Mouse (Mus musculus): ENCODE results near the gene Tmem178b. TPM values are rescaled to one million over a fixed set of nuclear protein-coding genes. Genes with fewer than 3 reads are reported as not detected.

The Tmem178b gene
- not detected in 2 replicates for polyA plus RNA-seq (2016; fragmentation: Nextera tagmentation; extraction: Ambion mirVana)

GRCm38 (mm10) chr6:39872901-39873591 lies at the start of gene Tmem178b:
Gene Tmem178b (plus strand): TSS chr6:39873271.
- H3K4me1 ChIP-seq, result peaks cover 32% of the 10 kb centered on the region
- WGBS, result under 1% methylated on average over 63 of the region's 63 CpGs
- H3K4me3 ChIP-seq, result peak within 1 kb of the TSS; percentile 60
- DNase-seq (ENCODE audit: low spot score), result peak; percentile 64
- H3K9me3 ChIP-seq (replicated peaks), result no peaks in the 10 kb centered on the region
- no peaks in the 10 kb centered on the region for H3K36me3 ChIP-seq
- H3K27ac ChIP-seq, result no peak within 1 kb of the TSS
- H3K27me3 ChIP-seq (ENCODE audit: low read depth, poor library complexity, severe bottlenecking), result peaks cover 72% of the 10 kb centered on the region

DNA sequence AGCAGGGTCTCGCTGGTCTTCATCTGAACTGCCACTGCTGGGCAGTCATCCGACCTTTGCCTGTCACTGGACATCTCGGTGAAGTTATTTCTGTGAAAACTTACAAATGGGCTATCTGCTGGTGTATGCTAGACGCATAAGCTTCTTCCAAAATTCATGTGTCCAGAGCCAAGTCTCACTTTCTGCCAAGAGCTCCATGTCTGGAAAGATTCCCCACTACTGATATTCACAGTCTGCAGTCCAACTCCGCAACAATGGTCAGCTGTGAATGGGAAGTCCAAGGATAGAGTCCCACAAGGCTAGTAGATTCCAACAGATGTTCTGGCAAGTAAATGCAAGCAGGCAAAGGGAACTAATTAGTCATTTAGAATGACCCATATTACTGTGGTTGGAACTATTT lies 44.3 kb upstream of the Tmem178b start:
- Histone ChIP-seq H3K27me3 (ENCODE audit: low read depth, poor library complexity, severe bottlenecking) (no peaks in the 10 kb centered on the region), H3K27ac (no peak overlapping the region), H3K36me3 (no peaks in the 10 kb centered on the region), H3K4me3 (no peak overlapping the region), H3K4me1 (no peaks in the 10 kb centered on the region), H3K9me3 (replicated peaks) (no peaks in the 10 kb centered on the region)
- no peak for DNase-seq (ENCODE audit: low spot score)
- WGBS, result 94% methylated on average over 5 of the region's 5 CpGs

- H3K36me3 ChIP-seq, result no peaks in the 10 kb centered on the region
- no peaks in the 10 kb centered on the region for H3K27me3 ChIP-seq (ENCODE audit: low read depth, poor library complexity, severe bottlenecking)
- WGBS, result 89% methylated on average over 14 of the region's 14 CpGs
- no peaks in the 10 kb centered on the region for H3K9me3 ChIP-seq (replicated peaks)
- no peaks in the 10 kb centered on the region for H3K4me1 ChIP-seq
- no peak for DNase-seq (ENCODE audit: low spot score)
- H3K4me3 ChIP-seq, result no peak overlapping the region
- H3K27ac ChIP-seq, result no peak overlapping the region
Observed at GRCm38 (mm10) chr6:39843698-39844342, 29.3 kb upstream of the Tmem178b start.

DNA sequence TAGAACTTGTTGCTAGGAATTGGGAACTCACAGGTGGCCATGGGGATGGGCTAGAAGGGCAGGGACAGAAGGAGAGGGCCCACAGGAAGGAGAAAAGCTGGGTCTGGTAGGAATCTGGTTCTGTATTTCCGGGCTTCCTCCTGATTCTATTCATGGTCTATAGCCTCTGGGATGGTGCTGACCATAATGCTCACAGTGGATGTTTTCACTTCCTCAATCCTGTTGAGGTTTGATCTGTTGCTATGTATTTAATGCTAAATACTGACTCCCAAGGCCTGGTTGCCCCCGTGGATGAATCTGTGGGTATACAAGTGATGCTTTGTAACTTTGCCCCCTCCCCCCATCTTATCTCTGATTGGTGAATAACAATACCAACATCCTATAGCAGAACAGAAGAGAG lies 25.5 kb upstream of the Tmem178b start:
- Histone ChIP-seq H3K4me3 (no peak overlapping the region), H3K27me3 (ENCODE audit: low read depth, poor library complexity, severe bottlenecking) (no peaks in the 10 kb centered on the region), H3K9me3 (replicated peaks) (no peaks in the 10 kb centered on the region), H3K27ac (no peak overlapping the region), H3K36me3 (no peaks in the 10 kb centered on the region), H3K4me1 (no peaks in the 10 kb centered on the region)
- 77% methylated on average over 2 of the region's 2 CpGs for WGBS
- DNase-seq (ENCODE audit: low spot score), result no peak

- WGBS, result 43% methylated on average over 7 of the region's 7 CpGs
- DNase-seq (ENCODE audit: low spot score), result no peak
- Histone ChIP-seq H3K4me1 (no peaks in the 10 kb centered on the region), H3K36me3 (no peaks in the 10 kb centered on the region), H3K27ac (no peak overlapping the region), H3K4me3 (no peak overlapping the region), H3K27me3 (ENCODE audit: low read depth, poor library complexity, severe bottlenecking) (no peaks in the 10 kb centered on the region), H3K9me3 (replicated peaks) (no peaks in the 10 kb centered on the region)
Observed at GRCm38 (mm10) chr6:39848766-39849165, 24.3 kb upstream of the Tmem178b start.

- Histone ChIP-seq H3K27me3 (ENCODE audit: low read depth, poor library complexity, severe bottlenecking) (no peaks in the 10 kb centered on the region), H3K4me3 (no peak overlapping the region), H3K36me3 (no peaks in the 10 kb centered on the region), H3K27ac (no peak overlapping the region), H3K9me3 (replicated peaks) (no peaks in the 10 kb centered on the region), H3K4me1 (no peaks in the 10 kb centered on the region)
- 92% methylated on average over 4 of the region's 4 CpGs for WGBS
- DNase-seq (ENCODE audit: low spot score), result no peak
Observed at GRCm38 (mm10) chr6:39849667-39850066, 23.4 kb upstream of the Tmem178b start.

- peak; percentile 62 for DNase-seq (ENCODE audit: low spot score)
- peaks cover 32% of the 10 kb centered on the region for H3K4me1 ChIP-seq
- WGBS, result under 1% methylated on average over 27 of the region's 28 CpGs
- no peak overlapping the region for H3K27ac ChIP-seq
- H3K4me3 ChIP-seq, result peak overlapping the region; percentile 60
- H3K36me3 ChIP-seq, result no peaks in the 10 kb centered on the region
- H3K27me3 ChIP-seq (ENCODE audit: low read depth, poor library complexity, severe bottlenecking), result peaks cover 71% of the 10 kb centered on the region
- no peaks in the 10 kb centered on the region for H3K9me3 ChIP-seq (replicated peaks)
Observed at GRCm38 (mm10) chr6:39870271-39871135, 2.6 kb upstream of the Tmem178b start.

DNA sequence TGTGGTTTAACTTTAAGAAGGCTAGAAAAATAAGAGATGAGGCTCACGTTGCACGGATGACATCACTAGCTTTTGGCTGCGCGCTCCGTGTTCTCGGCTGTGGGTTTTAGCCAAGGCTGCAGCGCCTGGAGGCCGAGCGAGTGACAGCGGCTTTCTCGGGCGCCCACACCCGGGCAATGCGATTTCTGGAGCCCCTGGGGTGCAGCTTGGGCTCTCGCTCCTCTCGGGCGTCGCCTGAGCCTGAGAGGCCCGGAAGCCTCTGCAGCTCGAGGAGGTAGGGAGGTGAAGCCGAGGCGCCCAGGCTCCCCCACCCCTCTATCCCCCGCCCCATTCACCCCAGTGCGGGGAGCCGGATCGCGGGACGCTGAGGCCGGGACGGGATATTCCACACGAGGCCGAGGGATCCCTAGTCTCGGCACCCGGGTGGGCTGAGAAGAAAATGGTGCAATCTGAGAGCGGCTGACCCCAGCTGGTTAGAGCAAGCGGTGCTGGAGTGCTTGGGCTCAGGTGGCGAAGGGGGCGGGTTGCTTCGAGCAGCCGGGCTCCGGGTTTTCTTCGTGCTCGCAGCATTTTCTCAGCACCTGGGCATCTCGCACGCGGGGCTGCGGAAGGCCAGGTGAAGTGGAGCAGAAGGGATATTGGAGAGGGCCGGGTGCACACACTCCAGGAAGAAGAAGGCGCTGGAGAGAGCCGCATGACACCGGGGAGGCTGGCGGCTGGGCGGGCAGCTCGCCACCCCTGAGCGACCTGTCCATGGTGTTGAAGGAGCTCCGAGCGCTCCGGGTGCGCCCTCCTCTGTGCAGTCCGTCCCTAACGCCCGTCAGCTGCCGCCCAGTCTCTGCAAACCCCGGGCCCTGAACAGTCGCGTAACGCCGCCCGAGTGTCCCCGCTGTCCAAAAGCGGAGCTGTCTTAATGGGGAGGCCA lies 1.4 kb upstream of the Tmem178b start:
- Histone ChIP-seq H3K9me3 (replicated peaks) (no peaks in the 10 kb centered on the region), H3K36me3 (no peaks in the 10 kb centered on the region), H3K27ac (no peak overlapping the region), H3K4me3 (peak overlapping the region; percentile 60), H3K27me3 (ENCODE audit: low read depth, poor library complexity, severe bottlenecking) (peaks cover 74% of the 10 kb centered on the region), H3K4me1 (peaks cover 32% of the 10 kb centered on the region)
- DNase-seq (ENCODE audit: low spot score), result peak; percentile 75
- under 1% methylated on average over 71 of the region's 71 CpGs for WGBS

- no peak for DNase-seq (ENCODE audit: low spot score)
- Histone ChIP-seq H3K4me3 (peak overlapping the region; percentile 60), H3K27me3 (ENCODE audit: low read depth, poor library complexity, severe bottlenecking) (peaks cover 74% of the 10 kb centered on the region), H3K36me3 (no peaks in the 10 kb centered on the region), H3K4me1 (peaks cover 32% of the 10 kb centered on the region), H3K27ac (no peak overlapping the region), H3K9me3 (replicated peaks) (no peaks in the 10 kb centered on the region)
- under 1% methylated on average over 39 of the region's 39 CpGs for WGBS
Observed at GRCm38 (mm10) chr6:39872306-39872900, 668 bp upstream of the Tmem178b start.

DNA sequence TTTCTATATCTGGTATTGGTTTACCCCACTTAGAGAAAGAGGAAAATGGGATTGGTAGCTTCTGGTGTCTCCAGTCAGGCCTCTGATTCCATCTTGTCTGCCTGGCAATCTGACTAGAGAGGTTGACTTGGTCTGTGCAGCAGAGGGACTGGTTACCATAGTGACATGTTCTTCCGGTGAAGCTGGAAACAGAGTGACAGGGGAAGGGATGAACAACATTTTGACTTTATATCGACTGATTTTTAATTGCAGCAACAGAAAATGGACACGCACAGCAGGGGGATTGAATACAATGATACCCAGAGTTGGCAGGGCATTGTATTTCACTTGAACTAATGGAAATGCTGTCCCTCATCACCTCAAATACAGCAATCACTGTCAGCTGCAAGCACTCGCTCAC lies 2.1 kb downstream of the Tmem178b start:
- no peak overlapping the region for H3K4me3 ChIP-seq
- DNase-seq (ENCODE audit: low spot score), result no peak
- 62% methylated on average over 4 of the region's 4 CpGs for WGBS
- peaks cover 32% of the 10 kb centered on the region for H3K4me1 ChIP-seq
- H3K27ac ChIP-seq, result no peak overlapping the region
- peaks cover 56% of the 10 kb centered on the region for H3K27me3 ChIP-seq (ENCODE audit: low read depth, poor library complexity, severe bottlenecking)
- no peaks in the 10 kb centered on the region for H3K9me3 ChIP-seq (replicated peaks)
- no peaks in the 10 kb centered on the region for H3K36me3 ChIP-seq

DNA sequence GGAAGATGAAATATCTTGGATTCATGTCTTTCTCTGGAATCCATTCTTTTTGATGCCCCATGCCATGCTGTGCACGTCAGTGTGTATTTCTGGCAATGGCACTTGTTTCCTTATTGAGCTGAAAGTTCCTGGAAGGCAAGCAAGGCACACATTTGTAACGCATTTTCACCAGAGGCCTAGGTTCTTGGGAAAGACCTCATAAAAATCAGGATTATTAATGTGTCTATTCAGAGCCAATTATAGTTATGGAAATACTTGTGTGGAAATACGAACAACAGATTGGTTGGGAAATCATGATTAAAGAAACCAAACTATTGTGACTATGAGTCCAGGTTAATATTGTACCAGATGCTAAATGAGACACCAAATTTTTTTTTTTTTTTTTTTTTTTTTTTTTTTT lies 3.4 kb downstream of the Tmem178b start:
- Histone ChIP-seq H3K9me3 (replicated peaks) (no peaks in the 10 kb centered on the region), H3K27ac (no peak overlapping the region), H3K4me1 (peaks cover 21% of the 10 kb centered on the region), H3K27me3 (ENCODE audit: low read depth, poor library complexity, severe bottlenecking) (peaks cover 43% of the 10 kb centered on the region), H3K36me3 (no peaks in the 10 kb centered on the region), H3K4me3 (no peak overlapping the region)
- 84% methylated on average over 3 of the region's 3 CpGs for WGBS
- DNase-seq (ENCODE audit: low spot score), result no peak

GRCm38 (mm10) chr6:39890811-39891210 lies 17.7 kb downstream of the Tmem178b start:
- H3K36me3 ChIP-seq, result no peaks in the 10 kb centered on the region
- H3K4me1 ChIP-seq, result no peaks in the 10 kb centered on the region
- DNase-seq (ENCODE audit: low spot score), result no peak
- H3K27ac ChIP-seq, result no peak overlapping the region
- H3K4me3 ChIP-seq, result no peak overlapping the region
- no peaks in the 10 kb centered on the region for H3K27me3 ChIP-seq (ENCODE audit: low read depth, poor library complexity, severe bottlenecking)
- H3K9me3 ChIP-seq (replicated peaks), result no peaks in the 10 kb centered on the region
- WGBS, result 66% methylated on average over 3 of the region's 3 CpGs
